Mouse (Mus musculus) WW6 (cell line): ENCODE results near the gene Nfia.

Experiments used
- DNase-seq: peaks from one replicate; pipeline ENCODE4 v3.0.0-alpha.2; 2013; ENCODE audit warnings: low read depth, low spot score

Gene Nfia

GRCm38 (mm10) chr4:98120706-98121340, 348.3 kb downstream of the Nfia start:
- no peak for DNase-seq

- no peak for DNase-seq
Observed at GRCm38 (mm10) chr4:98126003-98126677, 353.6 kb downstream of the Nfia start.

GRCm38 (mm10) chr4:98130798-98131197, 358.3 kb downstream of the Nfia start:
- DNase-seq, result no peak

GRCm38 (mm10) chr4:98134027-98134426, 361.5 kb downstream of the Nfia start:
- DNase-seq, result no peak

- no peak for DNase-seq
Observed at GRCm38 (mm10) chr4:98136072-98136471, 363.5 kb downstream of the Nfia start.

GRCm38 (mm10) chr4:98142879-98143436, 370.4 kb downstream of the Nfia start:
- no peak for DNase-seq

GRCm38 (mm10) chr4:98150576-98150975, 378.0 kb downstream of the Nfia start:
- no peak for DNase-seq

GRCm38 (mm10) chr4:98157921-98158320, 385.4 kb downstream of the Nfia start:
- DNase-seq, result no peak

GRCm38 (mm10) chr4:98166379-98166778, 393.8 kb downstream of the Nfia start:
- DNase-seq, result no peak
